10 mouse cellular contexts compared by ENCODE assay signal in genomic region chr5:5481662-5482061, GRCm38 (mm10). TPM values are rescaled to one million over a fixed set of nuclear protein-coding genes. Genes with fewer than 3 reads are reported as not detected.
DNase-seq lines count a peak whose midpoint lies in the region; ATAC-seq and TF ChIP-seq lines count a peak whose summit lies in the region.
"Had no signal": no experiment of that assay in that cellular context is flagged by ENCODE, and none has a peak within 500 bp of the region (broad histone marks: within the 10 kb centered on the region; RNA-seq: fewer than 3 reads in every experiment).

No protein-coding gene starts in this region.

- H3K27me3 ChIP-seq in MEL (ENCODE audit: control insufficient read depth in 1 of 2, insufficient read depth in 2 of 2, low read length in 2 of 2): no peaks in the 10 kb centered on the region
- no peaks in the 10 kb centered on the region for H3K27me3 ChIP-seq in lung, embryonic 14.5 days (ENCODE audit: insufficient read depth, low read length)
- H3K27me3 ChIP-seq: embryonic facial prominence, embryonic 15.5 days; limb, embryonic 15.5 days had no signal

- H3K79me2 ChIP-seq in MEL (ENCODE audit: control insufficient read depth, insufficient read depth, low read length, poor library complexity): no peaks in the 10 kb centered on the region

- peak; percentile 20 to 25 for DNase-seq in kidney, postnatal 36 days
- no peak for DNase-seq in kidney, postnatal 25 days
- peak; percentile 15 for DNase-seq in MEL (ENCODE audit: low read depth, low spot score)
- DNase-seq in lung, embryonic 14.5 days: peak; percentile 80
- DNase-seq in adrenal gland, postnatal 25 days: no peak
- DNase-seq in c-Kit-positive CD71-positive TER-119-positive erythroid progenitor cells, embryonic 14.5 days (ENCODE audit: low spot score): no peak

- no peak overlapping the region for H3K27ac ChIP-seq in MEL (ENCODE audit: control insufficient read depth, low read depth, low read length)
- no peak overlapping the region for H3K27ac ChIP-seq in bone marrow, adult 2 months (ENCODE audit: control insufficient read depth, insufficient read depth, low read depth, low read length, poor library complexity)
- H3K27ac ChIP-seq in lung, embryonic 14.5 days (ENCODE audit: low read depth): no peak overlapping the region
- H3K27ac ChIP-seq: embryonic facial prominence, embryonic 15.5 days; limb, embryonic 15.5 days had no signal

- no peak for TF ChIP-seq EP300 in MEL (IDR thresholded peaks at IDR 0.05; ENCODE audit: low read depth in 1 of 2, low read length in 2 of 2)

- H3K4me3 ChIP-seq in MEL (ENCODE audit: control insufficient read depth in 1 of 2, insufficient read depth in 1 of 2, low read depth in 2 of 2, low read length in 2 of 2): no peak overlapping the region
- H3K4me3 ChIP-seq in bone marrow, adult 2 months (replicated peaks; ENCODE audit: control insufficient read depth, low read depth, low read length): no peak overlapping the region
- H3K4me3 ChIP-seq in lung, embryonic 14.5 days (ENCODE audit: low read depth, low read length): no peak overlapping the region
- H3K4me3 ChIP-seq: embryonic facial prominence, embryonic 15.5 days; limb, embryonic 15.5 days had no signal

- peak; percentile 70 for ATAC-seq in lung, embryonic 14.5 days (ENCODE audit: insufficient read depth)

- no peaks in the 10 kb centered on the region for H3K4me1 ChIP-seq in MEL (ENCODE audit: control insufficient read depth in 1 of 2, insufficient read depth in 2 of 2, low read length in 2 of 2)
- no peaks in the 10 kb centered on the region for H3K4me1 ChIP-seq in bone marrow, adult 2 months (ENCODE audit: control insufficient read depth, insufficient read depth, low read length)
- H3K4me1 ChIP-seq in lung, embryonic 14.5 days (ENCODE audit: insufficient read depth): no peaks in the 10 kb centered on the region
- H3K4me1 ChIP-seq: limb, embryonic 15.5 days had no signal

- no peak overlapping the region for H3K4me2 ChIP-seq in lung, embryonic 14.5 days
- H3K4me2 ChIP-seq: embryonic facial prominence, embryonic 15.5 days; limb, embryonic 15.5 days had no signal

- H3K9me3 ChIP-seq in MEL (replicated peaks; ENCODE audit: insufficient read depth, low read length): no peaks in the 10 kb centered on the region
- no peaks in the 10 kb centered on the region for H3K9me3 ChIP-seq in lung, embryonic 14.5 days (ENCODE audit: low read depth, low read length)
- H3K9me3 ChIP-seq: embryonic facial prominence, embryonic 15.5 days; limb, embryonic 15.5 days had no signal

- WGBS in bone marrow, adult 2 months: 0% methylated on average over 1 of the region's 1 CpGs
- 2% methylated on average over 1 of the region's 1 CpGs for WGBS in lung, embryonic 14.5 days

- no peaks in the 10 kb centered on the region for H3K36me3 ChIP-seq in MEL (ENCODE audit: control insufficient read depth in 1 of 2, insufficient read depth in 2 of 2, low read length in 2 of 2)
- no peaks in the 10 kb centered on the region for H3K36me3 ChIP-seq in lung, embryonic 14.5 days (ENCODE audit: insufficient read depth)
- H3K36me3 ChIP-seq: embryonic facial prominence, embryonic 15.5 days; limb, embryonic 15.5 days had no signal

- no peak for TF ChIP-seq POLR2A in MEL (IDR thresholded peaks at IDR 0.05; ENCODE audit: control insufficient read depth in 1 of 2, insufficient read depth in 1 of 2, low read depth in 1 of 2, low read length in 2 of 2, poor library complexity in 1 of 2)
- TF ChIP-seq POLR2A in bone marrow, adult 2 months (IDR thresholded peaks at IDR 0.05; ENCODE audit: borderline replicate concordance, control insufficient read depth, low read depth, low read length): no peak

- peak in 2 of 3 experiments; percentile 16 to 46; a peak in 2 of 6 replicates for TF ChIP-seq CTCF in MEL (IDR thresholded peaks at IDR 0.05 in 2 of 3, conservative IDR thresholded peaks at IDR 0.05 in 1 of 3; ENCODE audit: control insufficient read depth in 1 of 3, insufficient read depth in 1 of 3, low read depth in 2 of 3, low read length in 3 of 3, poor library complexity in 1 of 3, severe bottlenecking in 1 of 3)
- TF ChIP-seq CTCF in bone marrow, adult 2 months (IDR thresholded peaks at IDR 0.05; ENCODE audit: control insufficient read depth, insufficient read depth, low read length): 0 out of 2 replicates have a peak, but pooled peaks have one; percentile 14
- peak; percentile 75 for TF ChIP-seq CTCF in lung, embryonic 14.5 days (IDR thresholded peaks at IDR 0.05; ENCODE audit: low read depth)

- peak; percentile 25 for TF ChIP-seq RAD21 in MEL (IDR thresholded peaks at IDR 0.05; ENCODE audit: low read depth, low read length)

- no peak overlapping the region for H3K9ac ChIP-seq in MEL (ENCODE audit: control insufficient read depth, low read depth, low read length, poor library complexity, severe bottlenecking)
- no peak overlapping the region for H3K9ac ChIP-seq in lung, embryonic 14.5 days
- H3K9ac ChIP-seq: embryonic facial prominence, embryonic 15.5 days; limb, embryonic 15.5 days had no signal

TF ChIP-seq in MEL, 35 proteins besides CTCF, POLR2A, EP300 and RAD21:
- TF ChIP-seq GATA1 (IDR thresholded peaks at IDR 0.05; ENCODE audit: low read depth, low read length) (no peak), NELFE (IDR thresholded peaks at IDR 0.05; ENCODE audit: low read depth, low read length) (no peak), TAL1 (IDR thresholded peaks at IDR 0.05; ENCODE audit: low read length) (no peak), KAT2A (conservative IDR thresholded peaks at IDR 0.05; ENCODE audit: low read depth, low read length) (no peak), GABPA (IDR thresholded peaks at IDR 0.05; ENCODE audit: low read depth, low read length) (no peak), SMC3 (IDR thresholded peaks at IDR 0.05; ENCODE audit: low read depth, low read length) (peak; percentile 54)

RNA-seq across cellular contexts. Expression of gene 1700015F17Rik, which starts 2.7 kb away (rescaled TPM):
- not detected in 2 replicates for total RNA-seq in MEL (2012; rRNA removed)
- not detected for polyA plus RNA-seq in MEL (2012; ENCODE audit: insufficient read depth in 1 of 2, insufficient read length in 2 of 2, low read depth in 1 of 2, low replicate concordance in 2 of 2, missing spikeins in 1 of 2)
- polyA plus RNA-seq in bone marrow, adult 2 months (2011; ENCODE audit: insufficient read depth, insufficient read length, low replicate concordance, missing spikeins): not detected in 2 replicates
- not detected in 2 replicates for polyA plus RNA-seq in lung, embryonic 14.5 days (2014; fragmentation: Nextera tagmentation; extraction: Ambion mirVana)
- not detected in 2 replicates for total RNA-seq in adrenal gland, postnatal 25 days (2021)
- polyA plus RNA-seq: embryonic facial prominence, embryonic 15.5 days; limb, embryonic 15.5 days; spleen, adult 2 months had no signal

RNA-seq across cellular contexts. Expression of gene Cldn12, which starts 33.1 kb away (rescaled TPM):
- total RNA-seq in MEL (2012; rRNA removed): 3.2 and 4.0 TPM in 2 replicates
- polyA plus RNA-seq in MEL (2012; ENCODE audit: insufficient read depth in 1 of 2, insufficient read length in 2 of 2, low read depth in 1 of 2, low replicate concordance in 2 of 2, missing spikeins in 1 of 2): 1 to 10 TPM in 1 of 2 experiments, not detected in 1; 4.7 TPM
- 1.1 and 1.9 TPM in 2 replicates for polyA plus RNA-seq in bone marrow, adult 2 months (2011; ENCODE audit: insufficient read depth, insufficient read length, low replicate concordance, missing spikeins)
- polyA plus RNA-seq in lung, embryonic 14.5 days (2014; fragmentation: Nextera tagmentation; extraction: Ambion mirVana): 17.6 and 17.9 TPM in 2 replicates
- 18.6 and 25.2 TPM in 2 replicates for total RNA-seq in adrenal gland, postnatal 25 days (2021)

Comparison
In these comparisons a context has a peak if more than half of its experiments do, and no peak if none do; other contexts are left out.
1. DNase-seq: peak in kidney, postnatal 36 days (2 of 2), MEL (single experiment) and lung, embryonic 14.5 days (single experiment); none in kidney, postnatal 25 days (0 of 2), adrenal gland, postnatal 25 days (single experiment) and c-Kit-positive CD71-positive TER-119-positive erythroid progenitor cells, embryonic 14.5 days (single experiment).
2. CTCF ChIP-seq: peak in every context shown above with its lines; median percentile 75 in lung, embryonic 14.5 days; 31 in MEL; 14 in bone marrow, adult 2 months.